Mouse (Mus musculus): ENCODE results near the gene Ndrg3. TPM values are rescaled to one million over a fixed set of nuclear protein-coding genes. Genes with fewer than 3 reads are reported as not detected.
A peak's percentile ranks its signal among the peaks of the same experiment; 100 is the strongest.

Gene Ndrg3
- polyA plus RNA-seq, 1 experiment from 2014 or later: 50.5 TPM

GRCm38 (mm10) chr2:157019228-157019627 lies 27.4 kb upstream of the Ndrg3 start:
- H3K27me3 ChIP-seq: no peaks in the 10 kb centered on the region
- no peak overlapping the region for H3K9ac ChIP-seq
- ATAC-seq (ENCODE audit: low FRiP score): no peak
- H3K4me3 ChIP-seq (replicated peaks): no peak overlapping the region
- no peak overlapping the region for H3K27ac ChIP-seq
- H3K9me3 ChIP-seq: no peaks in the 10 kb centered on the region
- no peaks in the 10 kb centered on the region for H3K4me1 ChIP-seq
- H3K4me2 ChIP-seq: no peak overlapping the region
- 91% methylated on average over 4 of the region's 4 CpGs for WGBS
- peaks cover 100% of the 10 kb centered on the region for H3K36me3 ChIP-seq (replicated peaks)

- Histone ChIP-seq H3K27me3 (no peaks in the 10 kb centered on the region), H3K4me2 (no peak overlapping the region), H3K4me3 (replicated peaks) (no peak overlapping the region), H3K36me3 (replicated peaks) (peaks cover 91% of the 10 kb centered on the region), H3K4me1 (no peaks in the 10 kb centered on the region), H3K9ac (no peak overlapping the region), H3K27ac (no peak overlapping the region), H3K9me3 (no peaks in the 10 kb centered on the region)
- no peak for ATAC-seq (ENCODE audit: low FRiP score)
- WGBS: 87% methylated on average over 18 of the region's 18 CpGs
Measured at GRCm38 (mm10) chr2:157016529-157017270, 24.8 kb upstream of the Ndrg3 start.

GRCm38 (mm10) chr2:157012341-157012740 lies 20.5 kb upstream of the Ndrg3 start:
- Histone ChIP-seq H3K27ac (no peak overlapping the region), H3K4me2 (no peak overlapping the region), H3K27me3 (no peaks in the 10 kb centered on the region), H3K4me1 (peaks cover 2% of the 10 kb centered on the region), H3K9me3 (no peaks in the 10 kb centered on the region), H3K9ac (no peak overlapping the region), H3K36me3 (replicated peaks) (peaks cover 48% of the 10 kb centered on the region), H3K4me3 (replicated peaks) (no peak overlapping the region)
- no peak for ATAC-seq (ENCODE audit: low FRiP score)
- 89% methylated on average over 6 of the region's 6 CpGs for WGBS

- WGBS: 63% methylated on average over 11 of the region's 11 CpGs
Measured at GRCm38 (mm10) chr2:157010634-157011310, 18.9 kb upstream of the Ndrg3 start.

GRCm38 (mm10) chr2:157010121-157010520 lies 18.3 kb upstream of the Ndrg3 start:
- Histone ChIP-seq H3K9me3 (no peaks in the 10 kb centered on the region), H3K4me3 (replicated peaks) (no peak overlapping the region), H3K36me3 (replicated peaks) (peaks cover 27% of the 10 kb centered on the region), H3K27ac (no peak overlapping the region), H3K4me1 (peaks cover 17% of the 10 kb centered on the region), H3K4me2 (no peak overlapping the region), H3K9ac (no peak overlapping the region), H3K27me3 (no peaks in the 10 kb centered on the region)
- ATAC-seq (ENCODE audit: low FRiP score): no peak

More at GRCm38 (mm10) chr2:157010634-157011310, 18.9 kb upstream of the Ndrg3 start:
- peaks cover 15% of the 10 kb centered on the region for H3K4me1 ChIP-seq
- H3K4me2 ChIP-seq: no peak overlapping the region
- H3K27ac ChIP-seq: no peak overlapping the region
- H3K4me3 ChIP-seq (replicated peaks): no peak overlapping the region
- no peak for ATAC-seq (ENCODE audit: low FRiP score)
- H3K9ac ChIP-seq: no peak overlapping the region
- no peaks in the 10 kb centered on the region for H3K9me3 ChIP-seq
- peaks cover 32% of the 10 kb centered on the region for H3K36me3 ChIP-seq (replicated peaks)
- H3K27me3 ChIP-seq: no peaks in the 10 kb centered on the region

- H3K36me3 ChIP-seq (replicated peaks): peaks cover 25% of the 10 kb centered on the region
- no peak overlapping the region for H3K4me2 ChIP-seq
- H3K27me3 ChIP-seq: no peaks in the 10 kb centered on the region
- H3K4me3 ChIP-seq (replicated peaks): no peak overlapping the region
- H3K9me3 ChIP-seq: no peaks in the 10 kb centered on the region
- no peak overlapping the region for H3K9ac ChIP-seq
- H3K4me1 ChIP-seq: peaks cover 17% of the 10 kb centered on the region
- no peak overlapping the region for H3K27ac ChIP-seq
- ATAC-seq (ENCODE audit: low FRiP score): no peak
Measured at GRCm38 (mm10) chr2:157008509-157008908, 16.7 kb upstream of the Ndrg3 start.

- Histone ChIP-seq H3K36me3 (replicated peaks) (peaks cover 14% of the 10 kb centered on the region), H3K4me1 (peaks cover 17% of the 10 kb centered on the region), H3K4me3 (replicated peaks) (peak overlapping the region; percentile 77), H3K4me2 (peak overlapping the region; percentile 97), H3K27me3 (no peaks in the 10 kb centered on the region), H3K9me3 (no peaks in the 10 kb centered on the region), H3K27ac (peak overlapping the region; percentile 76), H3K9ac (peak overlapping the region; percentile 74)
- WGBS: 26% methylated on average over 5 of the region's 5 CpGs
- no peak; the same call in none of the 2 replicates for ATAC-seq (ENCODE audit: low FRiP score)
Measured at GRCm38 (mm10) chr2:157007234-157007596, 15.4 kb upstream of the Ndrg3 start.

GRCm38 (mm10) chr2:157006511-157007233 lies 14.8 kb upstream of the Ndrg3 start, which contains the start of gene Dsn1:
Gene Dsn1, minus strand, starts transcription at chr2:157007154.
- WGBS: 0% methylated on average over 56 of the region's 56 CpGs
- peaks cover 14% of the 10 kb centered on the region for H3K36me3 ChIP-seq (replicated peaks)
- H3K9ac ChIP-seq: peak within 1 kb of the TSS; percentile 74
- H3K9me3 ChIP-seq: no peaks in the 10 kb centered on the region
- ATAC-seq (ENCODE audit: low FRiP score): peak; percentile 87
- peak within 1 kb of the TSS; percentile 77 for H3K4me3 ChIP-seq (replicated peaks)
- peak within 1 kb of the TSS; percentile 76 for H3K27ac ChIP-seq
- no peaks in the 10 kb centered on the region for H3K27me3 ChIP-seq
- H3K4me2 ChIP-seq: peak within 1 kb of the TSS; percentile 97
- H3K4me1 ChIP-seq: peaks cover 17% of the 10 kb centered on the region

- H3K36me3 ChIP-seq (replicated peaks): peaks cover 44% of the 10 kb centered on the region
- no peak overlapping the region for H3K9ac ChIP-seq
- peaks cover 14% of the 10 kb centered on the region for H3K4me1 ChIP-seq
- H3K4me2 ChIP-seq: no peak overlapping the region
- no peak for ATAC-seq (ENCODE audit: low FRiP score)
- 95% methylated on average over 4 of the region's 4 CpGs for WGBS
- H3K27ac ChIP-seq: no peak overlapping the region
- H3K4me3 ChIP-seq (replicated peaks): no peak overlapping the region
- H3K27me3 ChIP-seq: no peaks in the 10 kb centered on the region
- H3K9me3 ChIP-seq: no peaks in the 10 kb centered on the region
Measured at GRCm38 (mm10) chr2:157002321-157002720, 10.5 kb upstream of the Ndrg3 start.

- H3K4me1 ChIP-seq: no peaks in the 10 kb centered on the region
- no peak for ATAC-seq (ENCODE audit: low FRiP score)
- 92% methylated on average over 5 of the region's 5 CpGs for WGBS
- H3K9ac ChIP-seq: no peak overlapping the region
- H3K27ac ChIP-seq: no peak overlapping the region
- H3K4me2 ChIP-seq: no peak overlapping the region
- H3K9me3 ChIP-seq: no peaks in the 10 kb centered on the region
- peaks cover 56% of the 10 kb centered on the region for H3K36me3 ChIP-seq (replicated peaks)
- H3K27me3 ChIP-seq: no peaks in the 10 kb centered on the region
- H3K4me3 ChIP-seq (replicated peaks): no peak overlapping the region
Measured at GRCm38 (mm10) chr2:156998263-156998662, 6.4 kb upstream of the Ndrg3 start.

GRCm38 (mm10) chr2:156996576-156996975 lies 4.7 kb upstream of the Ndrg3 start:
- 76% methylated on average over 6 of the region's 6 CpGs for WGBS
- peaks cover 56% of the 10 kb centered on the region for H3K36me3 ChIP-seq (replicated peaks)
- H3K4me3 ChIP-seq (replicated peaks): no peak overlapping the region
- no peaks in the 10 kb centered on the region for H3K4me1 ChIP-seq
- H3K27me3 ChIP-seq: no peaks in the 10 kb centered on the region
- no peak overlapping the region for H3K4me2 ChIP-seq
- no peaks in the 10 kb centered on the region for H3K9me3 ChIP-seq
- ATAC-seq (ENCODE audit: low FRiP score): no peak
- H3K27ac ChIP-seq: no peak overlapping the region
- 0 out of 2 replicates have a peak overlapping the region, but pooled peaks have one; percentile 42 for H3K9ac ChIP-seq

GRCm38 (mm10) chr2:156990727-156991431 lies 977 bp downstream of the Ndrg3 start:
- Histone ChIP-seq H3K4me1 (peaks cover 17% of the 10 kb centered on the region), H3K4me3 (replicated peaks) (peak overlapping the region; percentile 92), H3K36me3 (replicated peaks) (peaks cover 20% of the 10 kb centered on the region), H3K27ac (no peak overlapping the region), H3K9ac (peak overlapping the region; percentile 81), H3K27me3 (no peaks in the 10 kb centered on the region), H3K9me3 (no peaks in the 10 kb centered on the region), H3K4me2 (peak overlapping the region; percentile 96)
- WGBS: 3% methylated on average over 16 of the region's 16 CpGs
- no peak for ATAC-seq (ENCODE audit: low FRiP score)
